Comparison of ENCODE assay signal across 18 mouse cellular contexts in the genomic region with DNA sequence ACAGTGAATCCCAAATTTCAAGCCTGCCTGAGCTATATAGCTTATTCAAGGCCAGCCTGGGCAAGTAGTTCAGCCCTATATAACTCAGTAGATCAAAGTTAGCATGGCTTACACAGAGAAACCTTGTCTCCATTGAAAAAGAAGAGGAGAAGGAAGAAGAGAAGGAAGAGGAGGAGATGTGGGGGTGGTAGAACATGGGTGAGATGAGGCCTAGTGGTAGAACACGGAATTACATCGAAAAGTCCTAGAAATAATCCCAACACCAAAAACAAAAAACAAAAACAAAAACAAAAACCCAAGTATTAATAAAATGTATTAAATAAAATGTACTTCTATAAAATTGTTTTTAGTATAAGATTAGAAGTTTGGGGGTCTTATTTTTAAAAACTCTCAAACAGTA. TPM values are rescaled to one million over a fixed set of nuclear protein-coding genes. Genes with fewer than 3 reads are reported as not detected.
DNase-seq lines count a peak whose midpoint lies in the region; ATAC-seq and TF ChIP-seq lines count a peak whose summit lies in the region.
"Had no signal": no experiment of that assay in that cellular context is flagged by ENCODE, and none has a peak within 500 bp of the region (broad histone marks: within the 10 kb centered on the region; RNA-seq: fewer than 3 reads in every experiment).

No protein-coding gene starts in this region.

- WGBS in heart, embryonic 13.5 days: 67% methylated on average over 2 of the region's 2 CpGs
- WGBS in liver, embryonic 14.5 days (ENCODE audit: insufficient replicate concordance): 58% methylated on average over 2 of the region's 2 CpGs
- WGBS in midbrain, embryonic 13.5 days: 73% methylated on average over 2 of the region's 2 CpGs

- H3K9me3 ChIP-seq in heart, embryonic 13.5 days: no peaks in the 10 kb centered on the region
- H3K9me3 ChIP-seq in liver, embryonic 14.5 days (ENCODE audit: control insufficient read depth, low read length): no peaks in the 10 kb centered on the region
- no peaks in the 10 kb centered on the region for H3K9me3 ChIP-seq in midbrain, embryonic 13.5 days
- H3K9me3 ChIP-seq: embryonic facial prominence, embryonic 15.5 days; forebrain, embryonic 15.5 days; hindbrain, embryonic 12.5 days; neural tube, embryonic 13.5 days had no signal

- no peak for DNase-seq in heart, adult 8-10 months (ENCODE audit: low spot score)
- no peak for DNase-seq in liver, embryonic 14.5 days (ENCODE audit: low read depth in 3 of 3, low spot score in 3 of 3)
- DNase-seq in liver: no peak
- peak; percentile 49 for DNase-seq in naive thymus-derived CD4-positive, alpha-beta T cell, adult 2 months (ENCODE audit: low read depth)
- DNase-seq in testis, postnatal 10 days (ENCODE audit: low spot score): no peak
- DNase-seq: gastrocnemius, postnatal 25 days; kidney, adult 2 months; lung, postnatal 10 days; retina, postnatal 1 day; spleen, adult 18-20 months had no signal

- TF ChIP-seq EP300 in liver, embryonic 14.5 days (IDR thresholded peaks at IDR 0.05; ENCODE audit: low read depth): no peak

- peaks cover 3% of the 10 kb centered on the region; the same call in 1 of the 2 replicates for H3K36me3 ChIP-seq in heart, embryonic 13.5 days
- H3K36me3 ChIP-seq in liver, embryonic 14.5 days (replicated peaks; ENCODE audit: control insufficient read depth, insufficient read depth, low read depth): no peaks in the 10 kb centered on the region
- H3K36me3 ChIP-seq in midbrain, embryonic 13.5 days: no peaks in the 10 kb centered on the region
- H3K36me3 ChIP-seq: embryonic facial prominence, embryonic 15.5 days; forebrain, embryonic 15.5 days; hindbrain, embryonic 12.5 days; neural tube, embryonic 13.5 days had no signal

- H3K9ac ChIP-seq in heart, embryonic 13.5 days: no peak overlapping the region
- H3K9ac ChIP-seq in liver, embryonic 14.5 days (replicated peaks): no peak overlapping the region; the same call in 1 of the 2 replicates
- H3K9ac ChIP-seq in midbrain, embryonic 13.5 days (replicated peaks): no peak overlapping the region
- H3K9ac ChIP-seq: embryonic facial prominence, embryonic 15.5 days; forebrain, embryonic 15.5 days; hindbrain, embryonic 12.5 days; neural tube, embryonic 13.5 days had no signal

- H3K27me3 ChIP-seq in heart, embryonic 13.5 days (replicated peaks): no peaks in the 10 kb centered on the region
- no peaks in the 10 kb centered on the region for H3K27me3 ChIP-seq in liver, embryonic 14.5 days (ENCODE audit: control insufficient read depth, insufficient read depth, low read length)
- H3K27me3 ChIP-seq in midbrain, embryonic 13.5 days: no peaks in the 10 kb centered on the region
- H3K27me3 ChIP-seq: embryonic facial prominence, embryonic 15.5 days; forebrain, embryonic 15.5 days; hindbrain, embryonic 12.5 days; neural tube, embryonic 13.5 days had no signal

- peak overlapping the region; percentile 57; the same call in 1 of the 2 replicates for H3K27ac ChIP-seq in heart, embryonic 13.5 days (replicated peaks)
- H3K27ac ChIP-seq in liver, embryonic 14.5 days: no peak overlapping the region; the same call in 1 of the 2 replicates
- H3K27ac ChIP-seq in midbrain, embryonic 13.5 days: no peak overlapping the region
- H3K27ac ChIP-seq: embryonic facial prominence, embryonic 15.5 days; forebrain, embryonic 15.5 days; hindbrain, embryonic 12.5 days; neural tube, embryonic 13.5 days had no signal

- H3K4me1 ChIP-seq in heart, embryonic 13.5 days: peaks cover 45% of the 10 kb centered on the region
- peaks cover 24 to 37% of the 10 kb centered on the region in 2 experiments for H3K4me1 ChIP-seq in liver, embryonic 14.5 days (replicated peaks; ENCODE audit: control insufficient read depth in 2 of 2, insufficient read depth in 2 of 2, low read length in 1 of 2)
- H3K4me1 ChIP-seq in midbrain, embryonic 13.5 days (replicated peaks): no peaks in the 10 kb centered on the region
- H3K4me1 ChIP-seq: embryonic facial prominence, embryonic 15.5 days; forebrain, embryonic 15.5 days; hindbrain, embryonic 12.5 days; neural tube, embryonic 13.5 days had no signal

- H3K4me2 ChIP-seq in heart, embryonic 13.5 days: no peak overlapping the region
- peak overlapping the region; percentile 58 for H3K4me2 ChIP-seq in liver, embryonic 14.5 days (ENCODE audit: low read depth)
- no peak overlapping the region for H3K4me2 ChIP-seq in midbrain, embryonic 13.5 days (replicated peaks)
- H3K4me2 ChIP-seq: embryonic facial prominence, embryonic 15.5 days; forebrain, embryonic 15.5 days; hindbrain, embryonic 12.5 days; neural tube, embryonic 13.5 days had no signal

- H3K4me3 ChIP-seq in heart, embryonic 13.5 days: no peak overlapping the region
- H3K4me3 ChIP-seq in liver, embryonic 14.5 days (ENCODE audit: insufficient read depth in 1 of 2, low read depth in 2 of 2, low read length in 2 of 2): peak overlapping the region in 1 of 2 experiments; percentile 4; a peak in 1 of 4 replicates
- H3K4me3 ChIP-seq in midbrain, embryonic 13.5 days (replicated peaks): no peak overlapping the region
- H3K4me3 ChIP-seq: embryonic facial prominence, embryonic 15.5 days; forebrain, embryonic 15.5 days; hindbrain, embryonic 12.5 days; neural tube, embryonic 13.5 days had no signal

- ATAC-seq in heart, embryonic 13.5 days (ENCODE audit: extremely low read depth, insufficient number of reproducible peaks, low FRiP score, low TSS enrichment): no peak
- no peak for ATAC-seq in liver, embryonic 14.5 days (ENCODE audit: insufficient read depth)
- peak; percentile 36 for ATAC-seq in activated CD4-positive, CD25-positive, alpha-beta regulatory T cell, adult 4 months
- ATAC-seq in midbrain, embryonic 13.5 days: no peak
- ATAC-seq: forebrain, embryonic 15.5 days; midbrain, embryonic 16.5 days had no signal

- peak; percentile 62 for TF ChIP-seq CTCF in liver, embryonic 14.5 days (IDR thresholded peaks at IDR 0.05; ENCODE audit: low read depth)

RNA-seq across cellular contexts. Expression of gene Dusp16, which starts 12.4 kb away (rescaled TPM):
- polyA plus RNA-seq in heart, embryonic 13.5 days (2015; fragmentation: Nextera tagmentation; extraction: Ambion mirVana): 14.2 and 16.6 TPM in 2 replicates
- 10 to 100 TPM; 17.9 to 28.5 (median 22.5) TPM for total RNA-seq in heart, adult 8-10 months (2022)
- polyA plus RNA-seq in liver, embryonic 14.5 days (2012; rRNA removed): 2.6 and 3.7 TPM in 2 replicates
- 4.1 and 5.4 TPM in 2 replicates for polyA plus RNA-seq in liver, embryonic 14.5 days (2014; fragmentation: Nextera tagmentation; extraction: Ambion mirVana)
- 1 to 10 TPM; 1.9 to 2.2 TPM for polyA plus RNA-seq in activated CD4-positive, CD25-positive, alpha-beta regulatory T cell, adult 4 months (2017; shearing (Covaris generic))
- 7.5 and 7.7 TPM in 2 replicates for polyA plus RNA-seq in midbrain, embryonic 13.5 days (2015; fragmentation: Nextera tagmentation; extraction: Ambion mirVana)

RNA-seq across cellular contexts. Expression of gene Crebl2, which starts 49.9 kb away (rescaled TPM):
- polyA plus RNA-seq in heart, embryonic 13.5 days (2015; fragmentation: Nextera tagmentation; extraction: Ambion mirVana): 1.6 and 1.8 TPM in 2 replicates
- 10 to 100 TPM; 14.6 to 20.1 (median 17.0) TPM for total RNA-seq in heart, adult 8-10 months (2022)
- polyA plus RNA-seq in liver, embryonic 14.5 days (2012; rRNA removed): 2.3 and 2.9 TPM in 2 replicates
- polyA plus RNA-seq in liver, embryonic 14.5 days (2014; fragmentation: Nextera tagmentation; extraction: Ambion mirVana): 1.1 and 1.6 TPM in 2 replicates
- polyA plus RNA-seq in activated CD4-positive, CD25-positive, alpha-beta regulatory T cell, adult 4 months (2017; shearing (Covaris generic)): 10 to 100 TPM; 26.3 to 31.1 TPM
- polyA plus RNA-seq in midbrain, embryonic 13.5 days (2015; fragmentation: Nextera tagmentation; extraction: Ambion mirVana): 3.7 and 4.3 TPM in 2 replicates
